In the genomic region with DNA sequence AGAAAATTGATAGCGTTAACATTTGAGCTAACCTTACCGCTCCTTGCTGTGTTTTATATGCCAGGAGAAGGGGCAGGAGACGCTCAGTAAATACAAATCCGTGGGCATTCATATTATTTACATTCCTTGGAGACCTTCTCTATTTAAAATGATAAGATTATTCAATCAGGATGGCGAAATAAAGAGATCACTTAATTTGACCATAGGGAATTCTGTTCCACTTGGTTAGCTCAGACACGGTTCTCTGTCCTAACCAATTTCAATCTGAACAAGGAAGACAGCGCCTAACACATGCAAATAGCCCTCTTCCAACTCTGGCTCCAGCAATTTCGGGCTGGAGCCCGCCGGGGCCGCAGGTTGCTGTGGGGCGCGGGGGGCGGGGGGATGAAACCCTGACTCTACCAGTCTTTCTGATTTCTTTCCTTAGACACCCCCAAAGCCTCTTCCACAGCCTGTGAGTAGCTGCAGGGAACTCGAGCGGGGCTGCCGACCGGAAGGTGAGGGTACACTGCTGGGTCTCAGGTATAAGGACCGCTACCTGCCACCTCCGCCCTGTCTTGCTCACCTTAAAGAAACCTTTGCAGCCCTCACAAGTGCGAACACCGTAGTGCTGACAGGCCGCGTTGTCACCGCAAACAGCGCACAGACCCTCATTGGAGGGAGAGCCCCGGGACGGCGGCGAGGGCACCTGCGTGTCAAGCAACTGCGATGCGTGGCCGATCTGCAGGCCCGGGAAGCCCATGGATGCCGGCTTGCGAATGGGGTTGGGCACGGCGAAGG, we compare ENCODE assay signal across 9 mouse cellular contexts. TPM values are rescaled to one million over a fixed set of nuclear protein-coding genes. Genes with fewer than 3 reads are reported as not detected.
DNase-seq lines count a peak whose midpoint lies in the region; ATAC-seq and TF ChIP-seq lines count a peak whose summit lies in the region.
"Had no signal": no experiment of that assay in that cellular context is flagged by ENCODE, and none has a peak within 500 bp of the region (broad histone marks: within the 10 kb centered on the region; RNA-seq: fewer than 3 reads in every experiment).

No protein-coding gene starts in this region.

- 0 out of 2 replicates have a peak overlapping the region, but pooled peaks have one; percentile 7 for H3K4me3 ChIP-seq in lung, embryonic 14.5 days (ENCODE audit: low read depth, low read length)
- peak overlapping the region; percentile 72 for H3K4me3 ChIP-seq in forebrain, embryonic 14.5 days (ENCODE audit: low read depth, low read length)
- H3K4me3 ChIP-seq in limb, embryonic 13.5 days = peak overlapping the region; percentile 24; the same call in 1 of the 2 replicates

- H3K4me1 ChIP-seq in lung, embryonic 14.5 days (ENCODE audit: insufficient read depth) = 0 out of 2 replicates have a peak, but pooled peaks cover 3% of the 10 kb centered on the region
- H3K4me1 ChIP-seq in forebrain, embryonic 14.5 days (ENCODE audit: control insufficient read depth, insufficient read depth, low read length) = peaks cover 12% of the 10 kb centered on the region
- H3K4me1 ChIP-seq in limb, embryonic 13.5 days = peaks cover 30% of the 10 kb centered on the region

- H3K36me3 ChIP-seq in lung, embryonic 14.5 days (ENCODE audit: insufficient read depth) = no peaks in the 10 kb centered on the region
- H3K36me3 ChIP-seq in forebrain, embryonic 14.5 days (ENCODE audit: control insufficient read depth, insufficient read depth, low read length) = no peaks in the 10 kb centered on the region
- H3K36me3 ChIP-seq in limb, embryonic 13.5 days = no peaks in the 10 kb centered on the region

- DNase-seq in lung, embryonic 14.5 days = no peak
- DNase-seq in lung, postnatal 14 days = no peak
- DNase-seq in forebrain, embryonic 14.5 days (ENCODE audit: low spot score) = no peak
- DNase-seq in spleen, adult 12 weeks (ENCODE audit: low spot score) = no peak
- DNase-seq in cerebellum, postnatal 25 days = no peak
- DNase-seq in thymus, postnatal 10 days (ENCODE audit: low spot score in 2 of 2) = no peak
- DNase-seq: kidney, adult 8-10 months; liver had no signal

- peaks cover 75% of the 10 kb centered on the region for H3K27me3 ChIP-seq in lung, embryonic 14.5 days (ENCODE audit: insufficient read depth, low read length)
- H3K27me3 ChIP-seq in forebrain, embryonic 14.5 days (replicated peaks; ENCODE audit: control insufficient read depth, insufficient read depth, low read length) = peaks cover 51% of the 10 kb centered on the region
- H3K27me3 ChIP-seq in limb, embryonic 13.5 days = peaks cover 75% of the 10 kb centered on the region

- no peak for ATAC-seq in lung, embryonic 14.5 days (ENCODE audit: insufficient read depth)
- no peak for ATAC-seq in forebrain, embryonic 14.5 days
- no peak for ATAC-seq in limb, embryonic 13.5 days (ENCODE audit: low FRiP score, low read depth)

- WGBS in lung, embryonic 14.5 days = 10% methylated on average over 39 of the region's 39 CpGs
- 16% methylated on average over 39 of the region's 39 CpGs for WGBS in forebrain, embryonic 14.5 days
- 12% methylated on average over 39 of the region's 39 CpGs for WGBS in limb, embryonic 13.5 days

- TF ChIP-seq CTCF in lung, embryonic 14.5 days (IDR thresholded peaks at IDR 0.05; ENCODE audit: low read depth) = no peak

- no peak overlapping the region for H3K27ac ChIP-seq in lung, embryonic 14.5 days (ENCODE audit: low read depth)
- no peak overlapping the region for H3K27ac ChIP-seq in forebrain, embryonic 14.5 days (ENCODE audit: low read depth, low read length)
- no peak overlapping the region for H3K27ac ChIP-seq in limb, embryonic 13.5 days

- no peak overlapping the region for H3K9ac ChIP-seq in lung, embryonic 14.5 days
- H3K9ac ChIP-seq in forebrain, embryonic 14.5 days (ENCODE audit: low read length) = peak overlapping the region; percentile 2; the same call in 1 of the 2 replicates
- H3K9ac ChIP-seq in limb, embryonic 13.5 days = no peak overlapping the region

- no peak overlapping the region for H3K4me2 ChIP-seq in lung, embryonic 14.5 days
- H3K4me2 ChIP-seq in forebrain, embryonic 14.5 days (ENCODE audit: low read length) = peak overlapping the region; percentile 42
- peak overlapping the region; percentile 40 for H3K4me2 ChIP-seq in limb, embryonic 13.5 days (replicated peaks)

- H3K9me3 ChIP-seq in lung, embryonic 14.5 days (ENCODE audit: low read depth, low read length) = peaks cover 3% of the 10 kb centered on the region; the same call in 1 of the 2 replicates
- no peaks in the 10 kb centered on the region for H3K9me3 ChIP-seq in forebrain, embryonic 14.5 days (replicated peaks; ENCODE audit: control insufficient read depth, low read length)
- H3K9me3 ChIP-seq in limb, embryonic 13.5 days = no peaks in the 10 kb centered on the region

RNA-seq across cellular contexts. Expression of gene Nr4a2, which starts 12.6 kb away (rescaled TPM):
- polyA plus RNA-seq in lung, embryonic 14.5 days (2014; fragmentation: Nextera tagmentation; extraction: Ambion mirVana) = 5.1 and 5.9 TPM in 2 replicates
- 8.2 and 16.1 TPM in 2 replicates for polyA plus RNA-seq in forebrain, embryonic 14.5 days (2014; fragmentation: Nextera tagmentation; extraction: Ambion mirVana)
- polyA plus RNA-seq in limb, embryonic 13.5 days (2015; fragmentation: Nextera tagmentation; extraction: Ambion mirVana) = 8.7 and 9.1 TPM in 2 replicates

Comparison
In these comparisons a context has a peak if more than half of its experiments do, and no peak if none do; other contexts are left out.
1. H3K4me3 ChIP-seq: peak in every context shown above with its lines; median percentile 72 in forebrain, embryonic 14.5 days; 24 in limb, embryonic 13.5 days; 7 in lung, embryonic 14.5 days.